Mouse (Mus musculus) spleen, postnatal 0 days (tissue): Measurements from ENCODE around the gene Abcb8. TPM values are rescaled to one million over a fixed set of nuclear protein-coding genes. Genes with fewer than 3 reads are reported as not detected.

Source experiments
- polyA plus RNA-seq: library from polyadenylated mRNA; unstranded; fragments of >200 nt; fragmentation: Nextera tagmentation; extraction: Ambion mirVana; gene quantifications from 2 replicates; pipeline ENCODE4 v1.2.1, GENCODE M21; 2015

Abcb8 gene
- polyA plus RNA-seq = 20.3 and 21.0 TPM in 2 replicates

GRCm38 (mm10) chr5:24393392-24393997 is at the start of gene Abcb8:
Abcb8 (plus strand) TSS chr5:24393663.

GRCm38 (mm10) chr5:24351278-24351677 is 42.2 kb upstream of the Abcb8 start, which contains the start of gene Kcnh2:
Kcnh2 (minus strand) TSS chr5:24351604.

GRCm38 (mm10) chr5:24364508-24364907 is 29.0 kb upstream of the Abcb8 start, which contains the start of gene Nos3:
Nos3 (plus strand) TSS chr5:24364810.

GRCm38 (mm10) chr5:24391864-24392263 is 1.6 kb upstream of the Abcb8 start, which contains the start of gene Atg9b:
Atg9b (minus strand) TSS chr5:24392143.

GRCm38 (mm10) chr5:24413042-24413693 is 19.7 kb downstream of the Abcb8 start, which contains the start of gene Asic3:
Asic3 (plus strand) TSS chr5:24413392.

GRCm38 (mm10) chr5:24423129-24424003 is 29.9 kb downstream of the Abcb8 start, which contains the start of the genes Cdk5 and Slc4a2:
Cdk5 (minus strand) TSS chr5:24423530.
Slc4a2 (plus strand) TSS chr5:24423837.

GRCm38 (mm10) chr5:24444746-24445427 is 51.4 kb downstream of the Abcb8 start, which contains the start of gene Fastk:
Fastk (minus strand) TSS chr5:24445287.

GRCm38 (mm10) chr5:24447624-24448298 is 54.3 kb downstream of the Abcb8 start, which contains the start of gene Tmub1:
Tmub1 (minus strand) TSS chr5:24447854.

GRCm38 (mm10) chr5:24452030-24452690 is 58.7 kb downstream of the Abcb8 start, which contains the start of gene Agap3:
Agap3 (plus strand) TSS chr5:24452177.

Other genes starting within 250 kb of the Abcb8 start
- gene Nupl2, start 228.7 kb upstream of the Abcb8 start, polyA plus RNA-seq = 8.9 and 9.6 TPM in 2 replicates
- gene Kcnh2, start 42.1 kb upstream of the Abcb8 start, polyA plus RNA-seq = 0.69 and 0.80 TPM in 2 replicates
- 3.1 and 4.4 TPM in 2 replicates for gene Nos3, start 28.9 kb upstream of the Abcb8 start, polyA plus RNA-seq
- 1.1 and 2.0 TPM in 2 replicates for gene Atg9b, start 1.5 kb upstream of the Abcb8 start, polyA plus RNA-seq
- gene Asic3, start 19.7 kb downstream of the Abcb8 start, polyA plus RNA-seq = not detected in 2 replicates
- 13.7 and 16.6 TPM in 2 replicates for gene Cdk5, start 29.9 kb downstream of the Abcb8 start, polyA plus RNA-seq
- 9.1 and 10.4 TPM in 2 replicates for gene Slc4a2, start 30.2 kb downstream of the Abcb8 start, polyA plus RNA-seq
- 45.3 and 48.4 TPM in 2 replicates for gene Fastk, start 51.6 kb downstream of the Abcb8 start, polyA plus RNA-seq
- gene Tmub1, start 54.2 kb downstream of the Abcb8 start, polyA plus RNA-seq = 6.6 and 8.3 TPM in 2 replicates
- 12.6 and 14.8 TPM in 2 replicates for gene Agap3, start 58.5 kb downstream of the Abcb8 start, polyA plus RNA-seq
- 0.04 TPM in 1 of 2 replicates, not detected in the other for gene Gbx1, start 133.5 kb downstream of the Abcb8 start, polyA plus RNA-seq
- 0.17 and 0.35 TPM in 2 replicates for gene Asb10, start 147.3 kb downstream of the Abcb8 start, polyA plus RNA-seq
- gene 4931409K22Rik, start 163.1 kb downstream of the Abcb8 start, polyA plus RNA-seq = 0.07 and 0.10 TPM in 2 replicates
- gene Abcf2, start 183.8 kb downstream of the Abcb8 start, polyA plus RNA-seq = 47.8 and 49.0 TPM in 2 replicates
- gene Chpf2, start 193.1 kb downstream of the Abcb8 start, polyA plus RNA-seq = 11.3 and 14.3 TPM in 2 replicates
- 2.4 and 3.6 TPM in 2 replicates for gene Smarcd3, start 230.7 kb downstream of the Abcb8 start, polyA plus RNA-seq